In genomic region chr1:39963821-39964220, GRCm38 (mm10) we compare ENCODE assay signal across 12 mouse cellular contexts.
DNase-seq lines count a peak whose midpoint lies in the region; ATAC-seq lines count a peak whose summit lies in the region.
"Had no signal": no experiment of that assay in that cellular context is flagged by ENCODE, and none has a peak within 500 bp of the region (broad histone marks: within the 10 kb centered on the region; RNA-seq: fewer than 3 reads in every experiment).

No protein-coding gene starts in this region.

- no peak overlapping the region for H3K4me3 ChIP-seq in hindbrain, embryonic 12.5 days
- no peak overlapping the region for H3K4me3 ChIP-seq in hindbrain, embryonic 10.5 days
- H3K4me3 ChIP-seq in limb, embryonic 15.5 days, result no peak overlapping the region
- H3K4me3 ChIP-seq in kidney, embryonic 16.5 days (ENCODE audit: low read length), result no peak overlapping the region
- H3K4me3 ChIP-seq: stomach, embryonic 15.5 days had no signal

- H3K9me3 ChIP-seq in hindbrain, embryonic 12.5 days (replicated peaks), result no peaks in the 10 kb centered on the region
- H3K9me3 ChIP-seq in hindbrain, embryonic 10.5 days, result no peaks in the 10 kb centered on the region
- H3K9me3 ChIP-seq in limb, embryonic 15.5 days, result no peaks in the 10 kb centered on the region
- H3K9me3 ChIP-seq in kidney, embryonic 16.5 days (ENCODE audit: low read length), result no peaks in the 10 kb centered on the region
- H3K9me3 ChIP-seq: stomach, embryonic 15.5 days had no signal

- no peak overlapping the region for H3K9ac ChIP-seq in hindbrain, embryonic 12.5 days
- no peak overlapping the region for H3K9ac ChIP-seq in limb, embryonic 15.5 days
- no peak overlapping the region for H3K9ac ChIP-seq in kidney, embryonic 16.5 days (replicated peaks; ENCODE audit: low read length)
- H3K9ac ChIP-seq: stomach, embryonic 15.5 days had no signal

- no peak for DNase-seq in hindbrain, embryonic 10.5 days (ENCODE audit: low spot score)
- DNase-seq in ovary, postnatal 36 days (ENCODE audit: low spot score), result peak; percentile 27
- no peak for DNase-seq in ovary, postnatal 10 days (ENCODE audit: low spot score)
- no peak for DNase-seq in heart, postnatal 36 days
- DNase-seq: cerebellum, adult 18-20 months; layer of hippocampus, adult 9-11 months; lung, adult 2 months had no signal

- no peaks in the 10 kb centered on the region for H3K27me3 ChIP-seq in hindbrain, embryonic 12.5 days
- H3K27me3 ChIP-seq in hindbrain, embryonic 10.5 days (ENCODE audit: insufficient read depth, poor library complexity, severe bottlenecking), result no peaks in the 10 kb centered on the region
- no peaks in the 10 kb centered on the region for H3K27me3 ChIP-seq in limb, embryonic 15.5 days
- no peaks in the 10 kb centered on the region for H3K27me3 ChIP-seq in kidney, embryonic 16.5 days (ENCODE audit: insufficient read depth, low read length)
- H3K27me3 ChIP-seq: stomach, embryonic 15.5 days had no signal

- H3K36me3 ChIP-seq in hindbrain, embryonic 12.5 days, result peaks cover 23% of the 10 kb centered on the region; the same call in 1 of the 2 replicates
- peaks cover 49% of the 10 kb centered on the region for H3K36me3 ChIP-seq in hindbrain, embryonic 10.5 days
- peaks cover 14% of the 10 kb centered on the region for H3K36me3 ChIP-seq in limb, embryonic 15.5 days
- peaks cover 21% of the 10 kb centered on the region for H3K36me3 ChIP-seq in kidney, embryonic 16.5 days (ENCODE audit: insufficient read depth, low read length)
- H3K36me3 ChIP-seq: stomach, embryonic 15.5 days had no signal

- H3K4me1 ChIP-seq in hindbrain, embryonic 12.5 days, result peaks cover 38% of the 10 kb centered on the region
- peaks cover 42% of the 10 kb centered on the region for H3K4me1 ChIP-seq in hindbrain, embryonic 10.5 days (replicated peaks)
- H3K4me1 ChIP-seq in limb, embryonic 15.5 days, result peaks cover 52% of the 10 kb centered on the region
- H3K4me1 ChIP-seq in kidney, embryonic 16.5 days (ENCODE audit: insufficient read depth, low read length), result peaks cover 6% of the 10 kb centered on the region; the same call in 1 of the 2 replicates

- H3K27ac ChIP-seq in hindbrain, embryonic 12.5 days, result peak overlapping the region; percentile 14; the same call in 1 of the 2 replicates
- H3K27ac ChIP-seq in hindbrain, embryonic 10.5 days, result no peak overlapping the region
- H3K27ac ChIP-seq in limb, embryonic 15.5 days, result peak overlapping the region; percentile 75
- H3K27ac ChIP-seq in kidney, embryonic 16.5 days (ENCODE audit: low read length), result no peak overlapping the region

- ATAC-seq in hindbrain, embryonic 12.5 days (ENCODE audit: low FRiP score), result peak; percentile 32
- no peak for ATAC-seq in limb, embryonic 15.5 days (ENCODE audit: insufficient number of reproducible peaks, low FRiP score, low TSS enrichment, low read depth)
- ATAC-seq in kidney, embryonic 16.5 days (ENCODE audit: low FRiP score, low TSS enrichment), result no peak
- ATAC-seq: CD4-positive, CD25-positive, alpha-beta regulatory T cell, adult 4 months had no signal

- intact Hi-C loops in heart, postnatal 36 days (cut with DNase I), result no loop called here

- H3K4me2 ChIP-seq in hindbrain, embryonic 12.5 days (replicated peaks), result no peak overlapping the region
- no peak overlapping the region for H3K4me2 ChIP-seq in limb, embryonic 15.5 days
- no peak overlapping the region for H3K4me2 ChIP-seq in kidney, embryonic 16.5 days (replicated peaks; ENCODE audit: low read depth, low read length)
- H3K4me2 ChIP-seq: stomach, embryonic 15.5 days had no signal

- WGBS in hindbrain, embryonic 12.5 days, result 64% methylated on average over 3 of the region's 3 CpGs
- WGBS in hindbrain, embryonic 10.5 days, result 84% methylated on average over 3 of the region's 3 CpGs
- 57% methylated on average over 3 of the region's 3 CpGs for WGBS in limb, embryonic 15.5 days
- 57% methylated on average over 3 of the region's 3 CpGs for WGBS in kidney, embryonic 16.5 days

Comparison
In these comparisons a context has a peak if more than half of its experiments do, and no peak if none do; other contexts are left out.
1. H3K27ac ChIP-seq: peak in hindbrain, embryonic 12.5 days (single experiment) and limb, embryonic 15.5 days (single experiment); none in hindbrain, embryonic 10.5 days (single experiment) and kidney, embryonic 16.5 days (single experiment).